Mouse (Mus musculus) layer of hippocampus, adult 9-11 months (tissue): Measurements from ENCODE around the gene Apol10b.
"Not testable (repeated sequence)": the region's sequence is repeated elsewhere in the genome, so short reads cannot be mapped to it uniquely, and the experiment has no call there.

Experiments used
- DNase-seq: peaks from one replicate; pipeline ENCODE4 v3.0.0; 2022

Apol10b gene

DNA sequence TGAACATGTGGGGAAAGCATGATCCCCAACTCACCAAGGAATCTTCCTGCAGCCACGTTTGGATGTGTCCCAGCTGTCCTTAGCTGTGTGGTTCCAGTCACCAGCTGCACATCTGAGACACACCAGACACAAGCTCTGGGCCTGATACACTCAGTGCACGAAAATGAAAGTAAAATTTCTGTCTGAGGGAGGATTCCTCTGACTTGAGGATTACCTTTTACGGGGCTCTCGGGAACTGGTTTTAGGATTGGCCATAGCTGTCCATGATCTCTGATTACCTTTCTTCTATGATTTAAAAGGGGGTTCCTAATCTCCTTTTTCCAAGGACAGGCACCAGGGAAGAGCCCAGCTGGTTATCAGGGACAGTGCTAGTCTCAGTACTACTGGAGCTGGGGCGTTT is at the start of gene Apol10b:
Gene Apol10b, minus strand, starts transcription at position 165 of the 400 bp plus-strand sequence.
- DNase-seq: no peak

DNA sequence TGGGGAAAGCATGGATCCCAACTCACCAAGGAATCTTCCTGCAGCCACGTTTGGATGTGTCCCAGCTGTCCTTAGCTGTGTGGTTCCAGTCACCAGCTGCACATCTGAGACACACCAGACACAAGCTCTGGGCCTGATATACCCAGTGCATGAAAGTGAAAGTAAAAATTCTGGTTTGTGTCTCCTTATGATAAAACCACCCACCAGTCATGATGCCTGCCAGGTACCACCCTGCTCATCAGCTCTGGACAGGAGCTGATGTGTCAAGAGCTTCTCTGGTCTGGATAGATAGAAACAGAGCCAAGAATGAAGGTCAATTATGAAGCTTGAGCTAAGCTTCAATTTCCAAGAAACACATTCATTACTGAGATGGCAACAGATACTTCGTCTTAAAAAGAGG is 47.3 kb upstream of the Apol10b start, which contains the start of gene Apol11b:
Gene Apol11b, minus strand, starts transcription at position 111 of the 400 bp plus-strand sequence.
- not testable (repeated sequence) for DNase-seq

DNA sequence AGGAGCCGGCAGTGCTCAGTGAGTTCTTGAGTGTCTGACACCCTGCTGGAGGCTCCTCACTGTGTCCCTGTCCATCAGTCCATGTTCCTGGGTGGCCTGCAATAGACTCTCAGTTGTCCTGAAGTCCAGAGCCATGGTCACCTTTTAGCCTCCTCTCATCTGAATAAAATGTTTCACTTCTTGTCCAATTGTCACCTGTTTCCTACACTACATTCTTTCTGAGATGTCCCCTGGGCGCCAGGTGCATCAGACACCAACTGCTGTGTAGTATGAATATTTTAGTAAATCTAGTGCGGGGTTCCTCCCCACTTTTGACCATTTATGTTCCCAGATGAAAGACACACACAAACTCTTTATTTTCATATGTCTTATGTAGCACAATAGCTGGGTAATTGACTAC is 33.9 kb upstream of the Apol10b start:
- not testable (repeated sequence) for DNase-seq

DNA sequence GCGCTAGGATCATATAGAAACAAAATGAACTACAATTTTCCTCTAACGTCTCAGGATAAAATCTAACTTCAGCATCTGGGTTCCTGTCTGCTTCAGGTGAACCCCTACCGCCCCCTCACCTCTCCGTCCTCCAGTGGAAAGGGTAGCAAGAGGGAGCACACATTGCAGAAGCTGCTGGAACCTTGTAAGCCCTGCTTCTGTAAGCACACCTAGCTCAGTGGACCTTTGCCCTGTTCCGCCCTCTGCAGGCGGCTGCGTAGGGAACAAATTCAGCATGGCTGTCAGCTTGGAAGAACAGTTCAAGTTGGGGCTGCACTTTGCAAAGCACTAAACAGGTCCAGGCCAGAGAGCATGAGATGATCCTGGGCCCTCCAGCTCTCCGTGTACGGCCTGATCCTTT is 32.7 kb upstream of the Apol10b start:
- DNase-seq: not testable (repeated sequence)

DNA sequence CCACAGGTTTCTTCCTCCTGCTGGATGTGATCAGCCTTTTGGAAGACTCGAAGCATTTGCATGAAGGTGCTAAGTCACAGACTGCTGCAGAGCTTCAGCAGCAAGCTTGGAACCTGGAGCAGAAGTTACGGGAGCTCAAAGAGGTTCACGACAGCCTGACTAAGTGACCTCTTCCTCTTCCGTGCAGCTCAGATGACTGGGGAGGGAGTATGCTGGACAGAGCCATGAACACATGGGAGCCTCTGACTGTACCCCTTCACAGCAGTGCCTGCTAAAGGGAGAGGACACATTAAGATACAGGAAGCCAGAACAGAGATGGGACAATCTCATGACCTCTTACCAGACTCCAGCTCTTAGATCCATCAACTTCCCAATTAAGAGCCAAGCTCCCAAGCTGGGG is 30.5 kb upstream of the Apol10b start:
- DNase-seq: not testable (repeated sequence)

DNA sequence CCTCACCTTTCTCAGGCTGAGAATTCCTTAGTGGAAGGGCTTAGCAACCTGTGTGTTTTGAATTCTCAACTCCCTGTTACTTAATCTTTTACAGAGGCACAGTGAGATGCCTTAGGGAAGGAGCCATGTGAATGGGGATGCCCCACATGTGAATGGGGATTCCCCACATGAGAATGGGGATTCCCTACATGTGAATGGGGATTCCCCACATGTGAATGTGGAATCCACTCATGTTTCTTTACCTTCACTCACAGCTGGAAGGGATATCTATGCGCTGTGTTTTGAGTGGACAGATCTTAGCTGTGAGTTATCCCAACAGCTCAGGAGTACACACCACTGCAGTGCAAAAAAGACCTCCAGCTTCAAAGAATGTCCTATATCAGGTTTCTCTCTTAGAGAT is 28.8 kb upstream of the Apol10b start:
- no peak for DNase-seq

DNA sequence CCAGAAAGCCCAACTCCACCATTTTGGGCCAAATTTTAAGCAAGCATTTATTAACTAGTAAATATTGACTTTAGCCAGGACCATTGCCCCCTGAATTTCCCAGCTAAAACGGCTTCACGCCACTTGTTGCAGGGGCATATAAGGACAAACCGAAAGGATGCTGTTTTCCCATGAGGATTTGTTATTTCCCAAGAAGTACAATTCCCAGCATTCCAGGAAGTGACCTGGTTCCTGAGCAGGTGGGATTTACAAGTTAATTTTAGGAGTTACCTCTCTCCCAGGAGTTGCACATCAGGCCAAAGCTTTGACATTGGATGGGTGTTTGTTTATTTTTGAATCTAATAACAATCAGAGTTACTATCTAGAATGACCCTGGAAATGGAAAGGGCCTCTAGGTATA is 10.1 kb upstream of the Apol10b start:
- DNase-seq: no peak

DNA sequence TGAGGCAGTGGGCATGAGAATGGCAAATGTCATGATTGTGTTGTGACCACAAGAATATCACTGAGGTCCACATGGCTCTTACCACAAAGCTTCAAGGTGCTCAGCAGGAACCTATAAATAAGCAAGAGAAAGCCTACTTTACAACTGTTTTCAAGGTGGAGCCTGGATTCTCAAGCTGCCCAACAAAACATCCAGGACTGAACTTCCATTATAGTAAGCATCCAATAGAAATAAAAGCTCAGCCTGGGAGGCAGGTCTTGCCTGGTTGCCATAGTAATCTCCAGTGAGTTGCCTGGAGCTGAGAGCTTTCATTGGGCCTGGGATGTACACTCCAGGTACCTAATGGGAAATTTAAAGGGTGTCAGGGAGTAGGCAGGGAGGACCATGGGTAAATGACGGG is 3.0 kb upstream of the Apol10b start, which contains the start of gene Gm36245:
Gene Gm36245, plus strand, starts transcription at position 301 of the 400 bp plus-strand sequence.
- DNase-seq: no peak

DNA sequence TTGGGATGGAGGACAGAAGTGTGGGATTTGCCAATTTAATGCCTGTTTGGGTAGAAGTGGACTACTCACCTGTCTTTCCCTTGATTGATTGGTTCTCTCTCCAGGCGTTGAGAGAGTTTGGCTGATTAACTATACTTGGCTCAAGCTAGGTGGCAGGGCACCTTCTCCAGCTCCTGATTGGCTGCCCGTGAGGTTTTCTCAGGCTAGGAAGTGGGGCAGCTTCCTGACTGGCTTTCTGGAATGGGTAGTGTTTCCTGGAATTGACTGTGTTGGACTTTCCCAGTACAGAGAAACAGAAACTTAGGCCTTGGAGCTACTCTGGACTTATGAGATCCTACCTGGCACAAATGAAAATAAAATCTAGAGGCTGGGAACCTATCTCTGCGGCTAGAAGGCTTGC is 2.5 kb upstream of the Apol10b start:
- no peak for DNase-seq

DNA sequence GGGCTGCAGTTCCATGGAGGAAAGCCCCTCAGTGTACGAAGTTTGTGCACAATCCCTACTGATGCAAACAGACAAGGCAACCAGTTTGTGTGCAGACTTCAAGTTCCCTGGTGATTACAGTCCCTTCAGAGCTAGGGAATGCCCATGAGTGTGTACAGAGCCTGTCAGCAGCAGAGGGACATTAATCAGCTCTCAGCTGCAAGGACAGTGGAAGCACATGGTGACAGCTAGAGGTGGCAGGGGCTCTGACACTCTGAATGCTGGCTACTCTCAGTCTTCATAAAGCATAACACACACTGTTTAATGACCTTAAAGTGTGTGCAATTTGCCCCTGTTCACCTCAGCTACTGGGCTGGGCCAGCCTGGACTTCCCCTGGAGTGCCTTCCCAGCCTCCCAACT is 2.4 kb downstream of the Apol10b start:
- DNase-seq: no peak

DNA sequence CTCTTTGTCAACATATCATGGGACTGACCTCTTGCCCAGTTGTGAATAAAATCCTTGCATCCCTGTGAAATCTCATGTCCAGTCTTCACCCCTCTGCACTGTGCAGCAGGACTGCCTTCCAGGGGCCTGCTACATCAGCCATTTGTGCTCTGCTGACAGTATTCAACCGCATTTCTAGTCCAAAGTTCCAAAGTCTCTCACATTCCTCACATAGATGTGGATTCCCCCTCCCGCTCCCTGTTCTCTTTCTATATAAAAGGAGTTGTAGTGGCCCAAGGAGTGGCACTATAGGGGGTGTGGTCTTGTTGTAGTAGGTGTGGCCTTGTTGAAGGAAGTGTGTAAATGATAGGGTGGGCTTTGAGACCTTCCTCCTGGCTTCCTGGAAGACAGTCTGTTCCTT is 5.0 kb downstream of the Apol10b start:
- DNase-seq: no peak

DNA sequence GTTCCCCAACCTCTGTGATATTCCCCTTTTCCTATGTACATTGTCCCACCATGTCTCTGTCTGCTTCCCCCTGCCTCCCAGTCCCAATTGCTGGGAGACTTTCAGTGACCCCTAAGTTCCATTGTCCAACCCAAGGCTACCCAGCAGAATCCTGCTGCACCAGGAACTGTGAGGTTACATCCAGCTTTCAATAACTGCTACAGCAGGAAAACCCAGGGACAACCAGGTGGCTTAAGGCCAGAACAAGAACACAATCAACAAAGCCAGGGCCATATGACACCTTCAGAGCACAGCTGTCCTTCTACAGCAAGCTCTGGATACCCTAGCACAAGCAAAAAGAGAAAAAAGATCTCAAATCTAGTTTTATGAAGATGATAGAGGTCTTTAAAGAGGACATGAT is 6.9 kb downstream of the Apol10b start:
- no peak for DNase-seq

DNA sequence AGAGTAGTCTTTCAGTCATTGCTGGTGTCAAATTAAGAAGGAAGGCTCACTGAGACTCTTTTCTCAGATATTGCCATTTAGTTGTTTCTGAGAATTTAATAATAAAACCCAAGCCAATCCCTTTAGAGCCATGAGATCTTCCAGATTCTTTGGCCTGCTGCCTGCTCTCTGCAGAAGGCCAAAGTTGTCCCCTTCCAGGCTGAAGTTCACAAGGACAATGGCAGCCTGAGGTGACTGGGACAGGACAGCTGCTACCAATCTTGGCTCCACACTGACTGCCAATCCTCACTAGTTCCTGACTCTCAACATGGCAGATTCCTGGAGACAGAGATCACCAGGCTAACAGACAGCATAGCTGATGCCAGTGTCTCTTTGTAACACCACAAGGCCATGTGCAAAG is 8.9 kb downstream of the Apol10b start:
- no peak for DNase-seq

DNA sequence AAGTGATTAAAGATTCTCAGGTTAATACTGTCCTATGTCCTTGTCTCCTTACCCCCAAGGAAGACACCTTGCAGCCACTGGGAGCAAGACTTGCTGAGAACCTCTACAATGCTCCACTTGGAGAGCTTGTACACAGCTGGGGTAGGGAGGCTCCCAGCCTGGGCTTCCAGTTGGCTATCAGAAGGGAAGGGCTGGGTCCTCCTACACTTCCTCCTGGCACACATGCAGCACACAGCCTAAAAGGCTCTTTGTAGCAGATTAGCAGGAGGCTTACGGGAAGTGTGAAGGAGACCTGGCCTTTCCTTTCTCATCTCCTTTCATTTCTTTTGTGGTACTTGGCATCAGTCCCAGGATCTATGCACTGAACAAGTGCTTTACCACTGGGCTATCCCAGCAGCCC is 14.2 kb downstream of the Apol10b start:
- peak; percentile 39 for DNase-seq

DNA sequence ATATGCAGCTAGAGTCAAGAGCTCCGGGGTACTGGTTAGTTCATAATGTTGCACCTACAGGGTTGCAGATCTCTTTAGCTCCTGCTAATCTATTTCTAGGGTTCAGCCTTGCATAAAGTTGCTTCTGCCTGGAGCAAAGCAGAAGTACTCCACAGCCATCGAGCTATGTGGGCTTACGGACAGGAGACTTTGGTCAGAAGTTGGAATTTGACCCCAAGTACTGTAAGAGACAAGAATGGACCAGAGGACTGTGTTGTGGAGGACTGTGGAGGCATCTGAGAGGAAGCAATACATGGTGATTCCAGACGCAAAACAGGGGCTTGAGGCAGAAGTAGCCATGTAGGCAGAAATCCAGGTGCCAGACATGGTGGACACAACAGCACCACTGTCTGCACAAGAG is 16.6 kb downstream of the Apol10b start:
- DNase-seq: no peak

DNA sequence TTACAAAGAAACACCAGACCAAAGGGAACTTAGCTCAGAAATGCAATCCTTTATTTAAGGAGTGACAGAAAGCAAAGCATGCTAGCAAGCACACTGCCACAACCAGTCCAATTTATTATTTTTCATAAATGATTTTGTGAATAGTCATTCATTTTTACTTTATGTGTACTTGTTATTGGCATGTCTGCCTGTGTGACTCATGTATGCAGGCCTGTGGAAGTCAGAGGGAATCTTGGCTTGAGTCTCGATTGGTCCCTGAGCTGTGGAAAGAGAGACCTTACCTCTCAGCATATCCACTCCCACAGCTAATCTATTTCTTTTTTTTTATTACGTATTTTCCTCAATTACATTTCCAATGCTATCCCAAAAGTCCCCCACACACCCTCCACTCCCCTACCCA is 17.1 kb downstream of the Apol10b start:
- no peak for DNase-seq

DNA sequence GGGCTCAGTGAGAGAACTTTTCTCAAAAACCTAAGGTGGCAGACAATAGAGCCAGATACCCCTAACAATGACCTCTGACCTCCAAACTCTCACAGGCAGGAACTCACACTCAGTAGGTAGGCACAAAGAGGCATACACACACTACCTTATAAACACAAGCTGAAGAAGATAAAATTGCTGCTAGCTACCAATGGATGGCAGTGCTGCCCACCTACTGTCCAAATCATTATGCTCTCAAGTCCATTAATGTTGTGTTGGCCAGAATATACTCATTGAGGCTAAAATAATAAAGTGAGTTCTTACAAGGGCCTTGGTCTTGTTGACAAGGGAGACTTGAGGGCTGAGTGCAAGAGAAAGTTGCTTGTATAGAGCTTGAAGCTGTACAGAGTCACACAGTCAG is 32.7 kb downstream of the Apol10b start:
- no peak for DNase-seq

DNA sequence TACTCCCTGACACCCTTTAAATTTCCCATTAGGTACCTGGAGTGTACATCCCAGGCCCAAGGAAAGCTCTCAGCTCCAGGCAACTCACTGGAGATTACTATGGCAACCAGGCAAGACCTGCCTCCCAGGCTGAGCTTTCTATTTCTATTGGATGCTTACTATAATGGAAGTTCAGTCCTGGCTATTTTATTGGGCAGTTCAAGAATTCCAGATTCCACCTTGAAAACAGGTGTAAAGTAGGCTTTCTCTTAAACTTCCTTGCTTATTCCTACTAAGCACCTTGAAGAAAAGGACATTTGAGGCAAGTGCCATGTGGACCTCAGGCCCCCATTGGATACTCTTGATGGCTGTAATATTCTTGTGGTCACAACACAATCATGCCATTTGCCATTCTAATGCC is 34.1 kb downstream of the Apol10b start, which contains the start of gene 1700025B11Rik:
Gene 1700025B11Rik, minus strand, starts transcription at position 101 of the 400 bp plus-strand sequence.
- no peak for DNase-seq

DNA sequence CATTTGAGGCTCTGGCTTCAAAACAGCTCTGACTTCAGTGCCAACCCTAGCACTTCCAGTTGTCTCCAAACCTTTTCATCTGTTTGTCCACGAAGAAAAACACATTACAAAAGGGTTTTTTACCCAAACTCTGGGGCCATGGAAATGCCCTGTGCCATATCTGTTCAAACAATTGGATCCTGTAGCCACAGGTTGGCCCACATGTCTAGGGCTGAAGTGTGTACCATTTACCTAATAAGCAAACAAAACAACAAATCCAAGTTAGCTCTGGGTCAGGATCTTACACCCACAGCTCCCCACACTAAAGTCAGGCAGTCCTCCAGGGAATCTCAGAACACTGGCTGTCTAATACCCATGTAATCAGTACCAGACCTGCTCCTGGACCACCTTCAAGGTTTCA is 56.7 kb downstream of the Apol10b start:
- DNase-seq: not testable (repeated sequence)
